Mouse (Mus musculus) neural tube, embryonic 11.5 days (tissue): ENCODE measurements around the gene H2afv. TPM values are rescaled to one million over a fixed set of nuclear protein-coding genes. Genes with fewer than 3 reads are reported as not detected.
A peak's percentile ranks its signal among the peaks of the same experiment; 100 is the strongest.
"Not testable (repeated sequence)": the region's sequence is repeated elsewhere in the genome, so short reads cannot be mapped to it uniquely, and the experiment has no call there.

Experiments used
- ATAC-seq: fragments of 200-750 bp; cut with Nextera tagmentation; 2 replicates; pipeline ENCODE4 v1.8.0; 2017; ENCODE audit warnings: moderate number of reproducible peaks, mild to moderate bottlenecking, moderate TSS enrichment, moderate library complexity; ENCODE audit not compliant: insufficient read depth, low FRiP score, low TSS enrichment
- DNase-seq: peaks from one replicate; pipeline ENCODE4 v3.0.0-alpha.2; 2015; ENCODE audit warnings: low spot score
- H3K27ac ChIP-seq: fragments of 300-500 bp; sonication (generic); 2 replicates; pipeline ENCODE4 v1.5.1; 2014; ENCODE audit warnings: low read depth, mild to moderate bottlenecking, low read length
- H3K27me3 ChIP-seq: fragments of 300-500 bp; sonication (generic); 2 replicates; pipeline ENCODE4 v1.6.1; 2014; ENCODE audit warnings: mild to moderate bottlenecking, low read length, mixed read lengths; ENCODE audit not compliant: control insufficient read depth, insufficient read depth
- H3K36me3 ChIP-seq: fragments of 300-500 bp; sonication (generic); 2 replicates; pipeline ENCODE4 v1.6.1; 2014; ENCODE audit warnings: mild to moderate bottlenecking, low read length, moderate library complexity, mixed read lengths; ENCODE audit not compliant: control insufficient read depth, insufficient read depth
- H3K4me1 ChIP-seq: fragments of 300-500 bp; sonication (generic); 2 replicates; pipeline ENCODE4 v1.6.1; 2014; ENCODE audit warnings: low read length, mixed read lengths; ENCODE audit not compliant: control insufficient read depth, insufficient read depth
- H3K4me2 ChIP-seq: fragments of 300-500 bp; sonication (generic); 2 replicates; pipeline ENCODE4 v1.6.1; 2014; ENCODE audit warnings: low read depth, mild to moderate bottlenecking, moderate library complexity
- H3K4me3 ChIP-seq: fragments of 300-500 bp; sonication (generic); 2 replicates; pipeline ENCODE4 v1.5.1; 2014; ENCODE audit warnings: low read depth, low read length
- H3K9ac ChIP-seq: fragments of 300-500 bp; sonication (generic); 2 replicates; pipeline ENCODE4 v1.6.1; 2014; ENCODE audit warnings: mild to moderate bottlenecking, low read length
- H3K9me3 ChIP-seq: fragments of 300-500 bp; sonication (generic); 2 replicates; pipeline ENCODE4 v1.6.1; 2016; ENCODE audit warnings: low read length; ENCODE audit not compliant: control insufficient read depth
- WGBS: fragments of 180-500 bp; shearing (Covaris S2); extraction: QIAGEN DNeasy Blood & Tissue Kit; methylation state at CpG from one replicate; pipeline ENCODE4 v1.1.7; 2014; 5-methylcytosine and 5-hydroxymethylcytosine counted together
- polyA plus RNA-seq: library from polyadenylated mRNA; unstranded; fragments of >200 nt; fragmentation: Nextera tagmentation; extraction: Ambion mirVana; gene quantifications from 2 replicates; pipeline ENCODE4 v1.2.1, GENCODE M21; 2014

The H2afv gene
- polyA plus RNA-seq, 1 experiment from 2014 or later: 762 TPM

- no peak for ATAC-seq
- Histone ChIP-seq H3K9ac (no peak overlapping the region; the same call in 1 of the 2 replicates), H3K4me1 (no peaks in the 10 kb centered on the region), H3K36me3 (peaks cover 19% of the 10 kb centered on the region), H3K9me3 (no peaks in the 10 kb centered on the region), H3K27ac (no peak overlapping the region), H3K27me3 (no peaks in the 10 kb centered on the region), H3K4me3 (no peak overlapping the region), H3K4me2 (no peak overlapping the region)
- DNase-seq: no peak
- 96% methylated on average over 7 of the region's 7 CpGs for WGBS
Measured at GRCm38 (mm10) chr11:6430186-6430585, 14.1 kb downstream of the H2afv start.

DNA sequence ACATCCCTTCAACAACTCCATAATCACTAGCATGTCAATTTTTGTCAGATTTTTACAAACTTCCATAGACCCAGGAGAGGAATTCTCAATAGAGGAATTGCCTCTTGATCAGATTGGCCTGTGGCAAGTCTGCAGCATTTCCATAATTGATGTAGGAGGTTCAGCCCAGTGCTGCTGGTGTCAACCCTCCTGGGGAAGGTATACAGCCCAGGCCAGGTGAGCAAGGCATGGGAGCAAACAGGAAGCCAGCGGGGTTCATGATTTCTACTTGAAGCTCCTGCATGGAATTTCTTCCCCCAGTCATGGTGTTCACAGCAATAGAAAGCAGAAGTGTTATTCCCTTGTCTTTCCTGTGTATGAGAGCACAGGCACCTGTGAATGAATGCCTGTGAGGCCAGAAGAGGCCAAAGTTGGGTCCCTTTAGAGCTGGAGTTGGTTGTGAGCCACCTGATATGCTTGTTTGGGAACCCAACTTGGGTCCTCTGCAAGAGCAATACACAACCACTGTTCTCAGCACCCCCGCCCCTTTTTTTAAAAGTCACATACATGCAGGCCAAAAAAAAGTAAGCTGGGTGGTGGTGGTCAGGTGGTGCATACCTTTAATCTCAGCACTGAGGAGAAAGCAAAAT is 23.4 kb downstream of the H2afv start:
- ATAC-seq (no peak), DNase-seq (no peak)
- H3K36me3 ChIP-seq: peaks cover 18% of the 10 kb centered on the region
- no peak overlapping the region for H3K4me2 ChIP-seq
- peaks cover 10% of the 10 kb centered on the region for H3K4me1 ChIP-seq
- no peak overlapping the region for H3K9ac ChIP-seq
- H3K9me3 ChIP-seq: no peaks in the 10 kb centered on the region
- no peak overlapping the region for H3K4me3 ChIP-seq
- H3K27ac ChIP-seq: no peak overlapping the region
- WGBS: 69% methylated on average over 2 of the region's 2 CpGs
- H3K27me3 ChIP-seq: no peaks in the 10 kb centered on the region

- Histone ChIP-seq H3K27ac (no peak overlapping the region), H3K4me3 (no peak overlapping the region), H3K9ac (no peak overlapping the region), H3K27me3 (no peaks in the 10 kb centered on the region), H3K4me2 (no peak overlapping the region), H3K4me1 (peaks cover 10% of the 10 kb centered on the region), H3K36me3 (peaks cover 17% of the 10 kb centered on the region), H3K9me3 (no peaks in the 10 kb centered on the region)
- DNase-seq: no peak
- no peak for ATAC-seq
- WGBS: 28% methylated on average over 1 of the region's 1 CpGs
Measured at GRCm38 (mm10) chr11:6420283-6420703, 23.9 kb downstream of the H2afv start.

DNA sequence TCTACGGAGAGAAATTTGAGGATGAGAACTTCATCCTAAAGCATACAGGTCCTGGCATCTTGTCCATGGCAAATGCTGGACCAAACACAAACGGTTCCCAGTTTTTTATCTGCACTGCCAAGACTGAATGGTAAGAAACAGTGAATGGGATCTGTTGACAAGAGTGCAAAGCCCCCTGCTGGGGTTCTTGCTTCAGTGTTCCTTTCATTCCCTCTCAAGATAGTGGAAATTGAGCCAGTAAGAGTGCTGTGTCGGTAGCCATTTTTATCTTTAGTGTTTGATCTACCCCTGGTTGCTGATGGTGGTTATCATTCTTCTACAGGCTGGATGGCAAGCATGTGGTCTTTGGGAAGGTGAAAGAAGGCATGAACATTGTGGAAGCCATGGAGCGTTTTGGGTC is 25.1 kb downstream of the H2afv start:
- H3K9me3 ChIP-seq, H3K4me3 ChIP-seq, H3K27ac ChIP-seq, ATAC-seq, H3K4me2 ChIP-seq, H3K27me3 ChIP-seq, DNase-seq, H3K9ac ChIP-seq: not testable (repeated sequence)
- 68% methylated on average over 4 of the region's 4 CpGs for WGBS
- peaks cover 13% of the 10 kb centered on the region for H3K36me3 ChIP-seq
- H3K4me1 ChIP-seq: peaks cover 17% of the 10 kb centered on the region

- WGBS: 90% methylated on average over 5 of the region's 5 CpGs
- no peak overlapping the region for H3K27ac ChIP-seq
Measured at GRCm38 (mm10) chr11:6418751-6419150, 25.5 kb downstream of the H2afv start.

DNA sequence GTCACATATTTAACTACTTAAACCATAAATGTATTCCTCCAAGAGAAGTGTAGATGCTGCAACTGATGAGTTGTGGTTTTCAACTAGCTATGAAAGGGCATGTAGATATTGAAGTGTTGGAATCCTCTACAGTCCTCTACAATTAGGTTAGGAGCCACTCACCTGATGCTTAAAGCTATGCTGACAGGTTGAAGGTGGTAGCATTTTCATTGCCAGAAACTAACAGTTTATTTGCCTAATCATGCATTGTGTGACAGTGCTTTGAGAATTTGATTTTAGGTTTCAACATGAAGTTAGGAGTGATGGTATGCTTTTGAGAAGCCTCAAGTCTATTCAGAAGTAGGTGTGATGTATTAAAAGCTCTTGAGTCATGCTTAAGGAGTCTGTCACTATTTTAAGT is 26.8 kb downstream of the H2afv start:
- Histone ChIP-seq H3K27ac (peak overlapping the region; percentile 49; the same call in 1 of the 2 replicates), H3K4me3 (peak overlapping the region; percentile 81), H3K9me3 (no peaks in the 10 kb centered on the region), H3K9ac (peak overlapping the region; percentile 97), H3K27me3 (no peaks in the 10 kb centered on the region), H3K4me2 (peak overlapping the region; percentile 95), H3K36me3 (peaks cover 11% of the 10 kb centered on the region), H3K4me1 (peaks cover 17% of the 10 kb centered on the region)
- DNase-seq: no peak
- ATAC-seq: no peak

More at GRCm38 (mm10) chr11:6418751-6419150, 25.5 kb downstream of the H2afv start:
- DNase-seq (no peak), ATAC-seq (no peak)
- H3K9me3 ChIP-seq: no peaks in the 10 kb centered on the region
- H3K27me3 ChIP-seq: no peaks in the 10 kb centered on the region
- peaks cover 11% of the 10 kb centered on the region for H3K36me3 ChIP-seq
- no peak overlapping the region for H3K4me2 ChIP-seq
- H3K4me3 ChIP-seq: no peak overlapping the region
- no peak overlapping the region for H3K9ac ChIP-seq
- peaks cover 17% of the 10 kb centered on the region for H3K4me1 ChIP-seq

- no peak for DNase-seq
- ATAC-seq: no peak
- H3K9me3 ChIP-seq: no peaks in the 10 kb centered on the region
Measured at GRCm38 (mm10) chr11:6417069-6417468, 27.2 kb downstream of the H2afv start.

DNA sequence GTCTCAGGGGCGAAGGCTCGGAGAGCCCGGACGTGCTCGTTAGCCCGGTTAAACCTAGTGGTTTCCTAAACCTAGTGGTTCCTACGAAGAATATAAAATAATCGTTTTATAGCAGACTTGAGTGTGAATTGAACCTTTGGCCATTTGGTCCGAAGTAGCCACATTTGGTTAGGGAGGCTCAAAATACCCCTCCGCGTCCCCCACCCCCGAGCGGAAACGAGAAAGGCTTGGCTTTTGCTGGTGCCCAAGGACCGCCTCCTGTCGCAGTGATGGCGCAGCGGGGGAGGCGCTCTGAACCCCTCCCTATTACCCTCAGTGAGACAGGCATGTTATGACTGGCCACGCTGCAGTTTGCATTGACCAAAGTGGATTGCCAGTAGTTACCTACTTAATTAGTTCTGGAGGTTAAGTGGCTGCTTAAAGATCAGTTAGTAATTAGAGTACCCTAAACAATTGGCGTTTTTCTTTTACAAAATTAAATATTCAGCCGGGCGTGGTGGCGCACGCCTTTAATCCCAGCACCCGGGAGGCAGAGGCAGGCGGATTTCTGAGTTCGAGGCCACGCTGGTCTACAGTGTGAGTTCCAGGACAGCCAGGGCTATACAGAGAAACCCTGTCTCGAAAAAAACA is 27.7 kb downstream of the H2afv start:
- peak overlapping the region; percentile 95 for H3K4me2 ChIP-seq
- peak; percentile 80 for DNase-seq
- H3K9ac ChIP-seq: peak overlapping the region; percentile 97
- peaks cover 11% of the 10 kb centered on the region for H3K36me3 ChIP-seq
- H3K9me3 ChIP-seq: no peaks in the 10 kb centered on the region
- H3K4me3 ChIP-seq: peak overlapping the region; percentile 81
- ATAC-seq: peak; percentile 33; the same call in 1 of the 2 replicates
- WGBS: 1% methylated on average over 30 of the region's 30 CpGs
- H3K4me1 ChIP-seq: peaks cover 17% of the 10 kb centered on the region
- no peaks in the 10 kb centered on the region for H3K27me3 ChIP-seq
- peak overlapping the region; percentile 85 for H3K27ac ChIP-seq

More at GRCm38 (mm10) chr11:6417069-6417468, 27.2 kb downstream of the H2afv start:
- peak overlapping the region; percentile 95 for H3K4me2 ChIP-seq
- H3K4me1 ChIP-seq: peaks cover 17% of the 10 kb centered on the region
- H3K27ac ChIP-seq: peak overlapping the region; percentile 49; the same call in 1 of the 2 replicates
- H3K36me3 ChIP-seq: peaks cover 11% of the 10 kb centered on the region
- WGBS: 50% methylated on average over 2 of the region's 2 CpGs
- peak overlapping the region; percentile 97 for H3K9ac ChIP-seq
- no peaks in the 10 kb centered on the region for H3K27me3 ChIP-seq
- H3K4me3 ChIP-seq: peak overlapping the region; percentile 81
